19 mouse cellular contexts compared by ENCODE assay signal in genomic region chr11:52661894-52662593, GRCm38 (mm10).
A peak's percentile ranks its signal among the peaks of the same experiment; 100 is the strongest.
DNase-seq lines count a peak whose midpoint lies in the region; ATAC-seq and TF ChIP-seq lines count a peak whose summit lies in the region.
"Had no signal": no experiment of that assay in that cellular context is flagged by ENCODE, and none has a peak within 500 bp of the region (broad histone marks: within the 10 kb centered on the region; RNA-seq: fewer than 3 reads in every experiment).

No protein-coding gene starts in this region.

- no peak for TF ChIP-seq POLR2A in brain, embryonic 14.5 days (IDR thresholded peaks at IDR 0.05; ENCODE audit: borderline replicate concordance, extremely low read depth, insufficient read depth, insufficient read length, poor library complexity, severe bottlenecking)

- no peaks in the 10 kb centered on the region for H3K36me3 ChIP-seq in forebrain, embryonic 14.5 days (ENCODE audit: control insufficient read depth, insufficient read depth, low read length)
- no peaks in the 10 kb centered on the region for H3K36me3 ChIP-seq in forebrain, embryonic 11.5 days (ENCODE audit: control insufficient read depth, insufficient read depth, low read length)
- H3K36me3 ChIP-seq in megakaryocyte, embryonic 14.5 days (replicated peaks; ENCODE audit: low read length): no peaks in the 10 kb centered on the region
- H3K36me3 ChIP-seq: embryonic facial prominence, embryonic 15.5 days; heart, embryonic 12.5 days; hindbrain, embryonic 10.5 days had no signal

- H3K4me3 ChIP-seq in forebrain, embryonic 14.5 days (ENCODE audit: low read depth, low read length): no peak overlapping the region
- no peak overlapping the region for H3K4me3 ChIP-seq in forebrain, embryonic 11.5 days (ENCODE audit: low read depth, low read length)
- H3K4me3 ChIP-seq in megakaryocyte, embryonic 14.5 days (replicated peaks): peak overlapping the region; percentile 55
- H3K4me3 ChIP-seq: embryonic facial prominence, embryonic 15.5 days; erythroblast, embryonic 14.5 days; gastrocnemius, adult 2 months; heart, embryonic 12.5 days; hindbrain, embryonic 10.5 days had no signal

- peak; percentile 60 for DNase-seq in forebrain, embryonic 14.5 days (ENCODE audit: low spot score)
- no peak for DNase-seq in forebrain, embryonic 11.5 days (ENCODE audit: low spot score)
- DNase-seq in brain, embryonic 14.5 days (ENCODE audit: low read depth): peak; percentile 79
- DNase-seq in kidney, postnatal 10 days: no peak
- DNase-seq: adrenal gland, adult 8-10 months; adrenal gland, postnatal 36 days; cerebellum, adult 11-12 months; cerebellum, adult 9-10 months; embryo, embryonic 11 days; gastrocnemius, adult 2 months; gastrocnemius, postnatal 25 days had no signal

- no peak for TF ChIP-seq CTCF in brain, embryonic 14.5 days (IDR thresholded peaks at IDR 0.05; ENCODE audit: borderline replicate concordance, extremely low read depth, insufficient read depth, insufficient read length)

- 39% methylated on average over 15 of the region's 15 CpGs for WGBS in forebrain, embryonic 14.5 days
- 77% methylated on average over 15 of the region's 15 CpGs for WGBS in forebrain, embryonic 11.5 days

- H3K9ac ChIP-seq in forebrain, embryonic 14.5 days (ENCODE audit: low read length): no peak overlapping the region
- H3K9ac ChIP-seq in forebrain, embryonic 11.5 days (ENCODE audit: low read length): no peak overlapping the region
- H3K9ac ChIP-seq: embryonic facial prominence, embryonic 15.5 days; heart, embryonic 12.5 days had no signal

- no peak overlapping the region for H3K4me2 ChIP-seq in forebrain, embryonic 14.5 days (ENCODE audit: low read length)
- no peak overlapping the region for H3K4me2 ChIP-seq in forebrain, embryonic 11.5 days (ENCODE audit: low read depth, low read length, severe bottlenecking)
- H3K4me2 ChIP-seq: embryonic facial prominence, embryonic 15.5 days; heart, embryonic 12.5 days had no signal

- H3K27me3 ChIP-seq in forebrain, embryonic 14.5 days (replicated peaks; ENCODE audit: control insufficient read depth, insufficient read depth, low read length): no peaks in the 10 kb centered on the region
- no peaks in the 10 kb centered on the region for H3K27me3 ChIP-seq in forebrain, embryonic 11.5 days (ENCODE audit: control insufficient read depth, insufficient read depth, low read length)
- H3K27me3 ChIP-seq in megakaryocyte, embryonic 14.5 days (replicated peaks): peaks cover 8% of the 10 kb centered on the region
- H3K27me3 ChIP-seq: embryonic facial prominence, embryonic 15.5 days; heart, embryonic 12.5 days had no signal

- peak; percentile 68 for ATAC-seq in forebrain, embryonic 14.5 days
- no peak for ATAC-seq in forebrain, embryonic 11.5 days (replicated peaks; ENCODE audit: low FRiP score)
- ATAC-seq in megakaryocyte, adult 5-6 weeks (ENCODE audit: poor library complexity, severe bottlenecking): no peak
- ATAC-seq: inflammation-experienced regulatory T-cells, adult 6 months; intestine, postnatal 0 days had no signal

- H3K9me3 ChIP-seq in forebrain, embryonic 14.5 days (replicated peaks; ENCODE audit: control insufficient read depth, low read length): no peaks in the 10 kb centered on the region
- no peaks in the 10 kb centered on the region for H3K9me3 ChIP-seq in forebrain, embryonic 11.5 days (ENCODE audit: control insufficient read depth, low read length)
- H3K9me3 ChIP-seq in megakaryocyte, embryonic 14.5 days: peaks cover 18% of the 10 kb centered on the region
- H3K9me3 ChIP-seq: embryonic facial prominence, embryonic 15.5 days; heart, embryonic 12.5 days; hindbrain, embryonic 10.5 days had no signal

- 0 out of 2 replicates have a peak overlapping the region, but pooled peaks have one; percentile 21 for H3K27ac ChIP-seq in forebrain, embryonic 14.5 days (ENCODE audit: low read depth, low read length)
- H3K27ac ChIP-seq in forebrain, embryonic 11.5 days (ENCODE audit: low read depth, low read length): no peak overlapping the region
- H3K27ac ChIP-seq: embryonic facial prominence, embryonic 15.5 days; gastrocnemius, adult 2 months; hindbrain, embryonic 10.5 days had no signal

- H3K4me1 ChIP-seq in forebrain, embryonic 14.5 days (ENCODE audit: control insufficient read depth, insufficient read depth, low read length): peaks cover 15% of the 10 kb centered on the region
- 0 out of 2 replicates have a peak, but pooled peaks cover 5% of the 10 kb centered on the region for H3K4me1 ChIP-seq in forebrain, embryonic 11.5 days (replicated peaks; ENCODE audit: control insufficient read depth, insufficient read depth, low read length)
- H3K4me1 ChIP-seq in megakaryocyte, embryonic 14.5 days: no peaks in the 10 kb centered on the region
- H3K4me1 ChIP-seq: embryonic facial prominence, embryonic 15.5 days; heart, embryonic 12.5 days; hindbrain, embryonic 10.5 days had no signal

Comparison
In these comparisons a context has a peak if more than half of its experiments do, and no peak if none do; other contexts are left out.
1. DNase-seq: peak in forebrain, embryonic 14.5 days (single experiment) and brain, embryonic 14.5 days (single experiment); none in forebrain, embryonic 11.5 days (single experiment) and kidney, postnatal 10 days (single experiment).